Mouse (Mus musculus) left cerebral cortex, postnatal 4 days (tissue): ENCODE measurements at regions not wholly inside any gene's neighbourhood (a gene's known extent, or its start where the extent isn't known, plus 50 kb on each side); places are given as distances from the start of the nearest gene placed in this dataset.

Experiments used
- DNase-seq: peaks from one replicate; pipeline ENCODE4 v3.0.0-alpha.2; 2022
- intact Hi-C: fragments of 180-260 bp; cut with DNase I; formaldehyde crosslinking; loops from one replicate; pipeline ENCODE4 v1.15.1; 2025

DNA sequence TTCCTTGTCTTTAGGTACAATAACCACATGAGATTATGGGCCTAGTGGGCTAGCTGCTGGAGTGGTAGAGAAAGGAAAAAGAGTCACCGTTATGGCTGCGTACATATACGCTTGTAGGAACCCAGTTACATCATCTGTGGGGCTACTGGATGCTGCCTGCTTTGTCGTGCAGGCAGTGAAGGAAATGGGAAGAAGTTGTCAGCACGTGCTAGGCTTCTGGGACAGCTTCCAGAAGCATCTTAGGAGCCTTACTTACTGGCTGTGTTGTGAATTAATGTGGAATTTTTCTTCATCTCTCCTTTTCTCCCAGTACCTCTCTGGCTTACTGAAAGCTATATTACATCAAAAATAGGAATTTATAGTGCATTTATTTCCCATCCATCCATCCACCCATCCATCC lies 427.2 kb upstream of the Sall1 start:
- intact Hi-C loops: no loop called here
- no peak for DNase-seq

DNA sequence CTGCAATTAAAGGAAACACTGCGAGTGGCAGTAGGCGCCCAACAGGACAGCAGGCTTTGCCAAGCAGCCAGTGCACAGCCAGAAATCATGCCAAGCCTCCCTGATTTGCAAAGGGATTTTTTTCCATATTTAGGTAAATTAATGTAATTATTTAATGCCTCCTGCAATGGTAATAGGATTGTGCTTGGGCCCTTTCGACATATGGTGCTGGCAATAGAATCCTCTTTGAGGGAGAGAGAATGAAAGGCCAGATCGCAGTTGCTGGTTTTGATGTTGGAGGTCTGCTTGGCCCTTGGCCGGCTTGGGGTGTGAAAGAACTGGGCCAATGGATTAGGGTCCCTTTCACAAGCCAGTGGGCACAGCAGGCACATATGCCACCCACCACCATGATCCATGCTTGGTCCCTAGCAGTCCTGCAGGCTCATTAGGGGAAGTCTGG lies 424.8 kb upstream of the Sall1 start:
- peak; percentile 90 for DNase-seq
- intact Hi-C loops: no loop called here

DNA sequence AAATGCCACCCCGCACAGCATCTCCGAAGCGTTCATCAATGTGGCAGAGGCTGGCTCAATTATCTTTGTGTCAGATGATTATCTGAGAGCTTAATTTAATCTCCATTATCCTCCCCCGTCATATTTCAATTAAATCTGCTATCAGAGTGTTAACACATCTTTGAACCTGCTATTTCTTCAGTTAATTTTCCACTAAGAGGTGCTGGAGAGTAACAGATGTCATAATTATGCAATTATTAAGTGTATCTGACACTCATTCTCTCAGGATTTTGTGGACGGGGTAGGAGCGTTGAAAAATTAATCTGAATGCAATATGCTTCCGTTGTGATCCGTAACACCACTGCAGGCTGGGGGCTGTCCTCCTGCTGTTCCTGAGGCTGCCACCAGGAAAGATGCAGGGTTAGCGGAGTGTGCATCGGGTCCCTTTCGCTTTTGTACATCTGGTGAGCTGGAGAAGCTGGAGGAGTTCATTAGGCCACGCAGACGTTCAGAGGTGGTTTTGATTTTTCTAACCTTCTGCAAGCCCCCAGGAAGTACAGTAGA lies 421.3 kb upstream of the Sall1 start:
- peak; percentile 24 for DNase-seq
- intact Hi-C loops: no loop called here

DNA sequence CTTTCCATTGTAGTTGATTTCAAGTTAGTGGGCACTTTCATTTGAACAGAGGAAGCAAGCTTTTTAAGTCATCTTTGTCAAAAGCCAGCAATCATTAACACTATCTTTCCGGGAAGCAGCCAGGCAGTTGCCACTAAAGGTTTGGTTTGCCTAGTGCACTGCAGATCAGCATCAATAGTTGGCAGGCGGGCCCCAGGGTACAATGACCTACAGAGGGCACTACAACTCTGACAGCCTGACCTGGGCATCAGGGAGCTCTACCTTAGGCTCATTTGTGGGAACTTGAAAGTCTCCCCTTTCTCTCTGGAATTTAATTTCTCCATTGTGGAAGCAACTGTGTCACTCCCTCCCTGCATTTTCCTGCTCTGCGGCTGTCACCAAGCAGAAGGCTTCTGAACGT lies 412.6 kb upstream of the Sall1 start:
- DNase-seq: no peak
- intact Hi-C loops: no loop called here

DNA sequence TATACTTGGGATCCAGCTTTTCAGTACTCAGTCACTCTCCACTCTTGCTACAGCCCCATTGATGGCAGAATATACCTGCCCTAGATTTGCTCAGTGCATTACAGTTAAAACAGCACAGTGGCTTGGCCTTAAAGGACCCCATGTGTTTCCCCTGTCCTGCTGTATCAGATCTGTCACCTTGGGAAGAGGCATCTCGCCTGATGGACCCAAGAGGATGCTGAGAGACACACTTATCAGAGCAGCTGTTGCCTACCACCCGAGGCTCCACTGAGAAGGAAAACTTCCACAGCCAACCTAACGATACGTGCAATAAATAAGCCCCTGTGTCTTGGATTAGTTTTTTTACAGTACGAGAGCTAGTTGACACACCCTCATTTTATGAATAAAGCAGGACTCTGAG lies 411.8 kb upstream of the Sall1 start:
- intact Hi-C loops: no loop called here
- DNase-seq: no peak

DNA sequence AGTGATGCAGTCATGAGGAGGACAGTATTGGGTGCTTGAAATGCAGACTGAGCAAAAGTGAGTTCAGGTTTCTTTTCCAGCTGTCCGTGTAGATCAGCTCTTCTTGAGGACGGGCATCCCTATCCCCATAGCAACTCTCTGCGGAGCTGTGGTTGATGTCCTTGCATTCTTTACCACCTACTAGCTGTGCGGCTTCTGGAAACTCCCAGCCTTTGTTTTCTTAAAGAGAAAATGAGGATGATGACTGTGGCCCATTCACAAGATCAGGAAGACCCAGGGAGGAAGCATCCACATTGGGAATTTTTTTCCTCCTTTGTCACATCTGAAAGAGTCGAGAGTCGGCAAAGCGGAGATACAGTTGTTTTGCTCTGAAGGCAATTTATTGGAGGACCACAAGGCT lies 410.2 kb upstream of the Sall1 start:
- intact Hi-C loops: no loop called here
- DNase-seq: no peak

DNA sequence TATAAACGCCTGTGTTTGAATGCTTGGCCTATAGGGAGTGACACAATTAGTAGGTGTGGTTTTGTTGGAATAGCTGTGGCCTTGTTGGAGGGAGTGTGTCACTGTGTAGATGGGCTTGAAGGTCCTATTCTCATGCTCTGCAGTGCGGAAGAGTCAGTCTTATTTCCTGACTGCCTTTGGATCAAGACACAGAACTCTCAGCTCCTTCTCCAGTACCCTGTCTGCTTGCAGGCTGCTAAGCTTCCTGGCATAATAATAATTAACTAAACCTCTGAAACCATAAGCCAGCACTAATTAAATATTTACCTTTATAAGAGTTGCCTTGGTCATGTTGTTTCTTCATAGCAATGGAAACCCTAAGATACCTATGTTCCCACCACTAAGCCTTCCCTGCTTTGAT lies 409.8 kb upstream of the Sall1 start:
- DNase-seq: no peak
- intact Hi-C loops: no loop called here

DNA sequence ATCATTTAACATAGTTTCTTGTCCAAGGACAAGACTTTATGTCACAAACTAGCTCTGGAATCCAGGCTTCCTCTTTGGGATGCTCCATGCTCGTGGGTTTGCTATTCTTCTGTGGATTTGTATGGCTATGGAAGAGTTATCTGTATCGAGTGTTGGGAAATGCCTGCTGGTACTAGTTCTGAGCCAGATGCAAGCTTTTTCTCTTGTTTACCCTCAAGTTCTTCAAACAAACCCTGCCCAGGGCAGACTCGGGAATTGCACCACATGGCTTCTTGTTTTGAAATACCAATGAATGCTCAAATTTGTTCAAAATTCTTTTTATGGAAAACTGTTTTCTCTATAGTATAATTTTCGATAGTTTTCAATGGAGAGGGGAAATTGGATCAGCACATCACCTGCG lies 400.5 kb upstream of the Sall1 start:
- DNase-seq: no peak
- intact Hi-C loops: no loop called here

DNA sequence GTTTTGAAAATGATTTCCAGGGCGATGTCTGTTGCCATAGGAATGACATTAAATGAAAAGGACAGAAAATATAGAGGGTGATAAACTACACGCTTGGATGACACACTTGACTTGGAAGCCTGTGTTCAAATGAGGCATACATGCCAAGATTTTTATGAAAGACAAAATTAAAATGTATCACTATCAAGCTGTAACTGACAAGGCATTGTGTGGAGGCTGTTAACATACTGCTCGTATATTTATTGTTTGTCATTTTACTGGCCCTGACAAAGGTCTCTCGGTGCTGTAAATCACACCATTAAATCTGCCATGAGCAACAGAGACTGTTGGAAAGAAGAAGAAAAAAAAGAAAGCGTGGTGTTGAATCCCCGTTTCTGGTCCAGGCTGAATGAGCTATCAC lies 395.3 kb upstream of the Sall1 start:
- no peak for DNase-seq
- intact Hi-C loops: no loop called here

DNA sequence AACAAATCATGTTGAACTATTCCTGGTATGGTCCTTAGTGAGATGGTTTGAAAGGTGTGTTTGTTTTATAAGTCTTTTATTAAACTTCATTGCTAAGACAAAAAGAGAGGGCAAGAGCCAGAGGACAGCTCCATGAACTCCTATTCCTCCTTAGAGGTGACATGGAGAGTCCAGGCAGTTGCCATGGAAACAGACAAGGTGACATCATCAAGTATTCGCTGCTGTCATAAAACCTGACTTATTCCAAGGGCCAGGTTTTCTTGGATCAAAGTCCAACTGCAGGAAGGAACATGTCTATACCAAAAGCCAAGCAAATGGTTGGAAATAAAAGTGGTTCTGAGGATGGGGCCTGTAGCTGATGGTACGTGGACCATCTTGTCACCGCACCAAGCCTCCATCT lies 383.0 kb upstream of the Sall1 start:
- DNase-seq: no peak
- intact Hi-C loops: no loop called here

DNA sequence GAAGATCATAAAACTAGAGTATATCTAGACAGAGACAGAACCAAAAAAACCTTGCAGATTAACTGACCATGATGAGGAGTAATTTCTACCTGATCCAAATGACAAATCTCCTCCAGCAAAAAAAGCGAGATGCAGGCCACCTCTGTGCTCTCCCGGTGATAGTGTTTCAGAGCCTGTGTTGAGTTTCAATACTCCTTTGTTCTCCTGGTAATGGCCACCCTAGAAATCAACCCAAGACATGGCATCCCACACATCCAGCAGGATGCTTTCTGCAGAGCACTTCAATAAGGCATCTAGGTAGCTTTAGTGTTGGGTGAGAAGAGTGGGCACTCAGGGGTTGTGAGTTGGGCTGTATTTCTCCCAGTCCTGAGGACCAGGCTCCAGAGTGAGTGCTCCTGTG lies 371.3 kb upstream of the Sall1 start:
- DNase-seq: no peak
- intact Hi-C loops: no loop called here

DNA sequence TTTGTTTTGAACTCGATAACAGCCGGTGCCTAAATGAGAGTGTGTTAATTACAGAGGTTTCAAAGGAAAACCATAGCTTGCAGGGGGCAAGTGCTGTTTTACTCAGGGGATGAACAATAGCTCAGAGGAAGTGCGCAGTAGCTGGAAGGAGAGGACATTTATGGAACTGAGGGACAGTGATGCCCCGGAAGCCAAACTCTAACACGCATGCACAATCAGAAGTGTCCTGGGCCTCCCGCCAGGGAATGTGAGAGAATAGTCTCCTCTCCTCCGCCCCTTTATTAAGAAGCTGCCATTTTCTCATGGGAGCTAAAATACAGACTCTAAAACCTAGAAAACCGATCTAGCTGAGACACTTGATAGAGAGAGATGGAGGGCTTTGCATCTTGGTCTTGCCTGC lies 368.5 kb upstream of the Sall1 start:
- intact Hi-C loops: no loop called here
- DNase-seq: peak; percentile 5

DNA sequence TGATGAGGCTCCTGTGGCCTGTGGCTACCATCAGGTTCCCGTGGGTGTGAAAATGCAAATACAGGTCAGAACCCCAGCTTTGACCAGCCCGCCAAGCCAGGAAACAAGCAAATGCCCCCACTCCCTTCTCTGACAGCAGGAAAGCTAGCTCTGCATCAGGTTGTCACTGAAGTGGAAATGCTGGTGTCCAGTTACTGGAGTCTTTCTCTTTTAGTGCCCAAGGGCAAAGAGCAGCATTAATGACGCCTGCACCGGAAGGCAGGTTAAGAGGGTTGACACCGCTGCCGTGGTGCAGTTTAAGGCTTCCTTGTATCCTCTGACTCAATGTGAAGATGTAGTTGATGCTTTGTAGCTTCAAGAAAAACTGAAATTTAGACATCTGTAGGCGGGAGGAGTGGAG lies 368.1 kb upstream of the Sall1 start:
- intact Hi-C loops: no loop called here
- DNase-seq: no peak

DNA sequence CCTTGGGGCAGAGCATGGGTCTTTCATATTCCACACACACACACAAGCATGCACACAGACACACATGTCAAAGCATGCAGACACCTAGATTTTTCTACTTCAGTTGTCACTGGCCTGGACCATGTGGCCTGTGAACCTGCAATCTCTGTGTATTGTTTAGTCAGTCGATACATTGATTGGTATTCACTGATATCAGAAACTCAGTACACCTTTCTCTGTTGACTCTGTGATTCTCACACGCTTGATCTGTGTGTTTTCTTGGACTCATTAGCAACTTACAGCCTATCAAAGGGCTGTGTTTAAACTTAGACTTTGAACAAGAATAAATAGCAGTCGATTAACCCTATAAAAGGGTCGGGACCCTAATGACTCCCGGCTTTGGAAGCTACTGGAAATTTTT lies 362.7 kb upstream of the Sall1 start:
- intact Hi-C loops: no loop called here

DNA sequence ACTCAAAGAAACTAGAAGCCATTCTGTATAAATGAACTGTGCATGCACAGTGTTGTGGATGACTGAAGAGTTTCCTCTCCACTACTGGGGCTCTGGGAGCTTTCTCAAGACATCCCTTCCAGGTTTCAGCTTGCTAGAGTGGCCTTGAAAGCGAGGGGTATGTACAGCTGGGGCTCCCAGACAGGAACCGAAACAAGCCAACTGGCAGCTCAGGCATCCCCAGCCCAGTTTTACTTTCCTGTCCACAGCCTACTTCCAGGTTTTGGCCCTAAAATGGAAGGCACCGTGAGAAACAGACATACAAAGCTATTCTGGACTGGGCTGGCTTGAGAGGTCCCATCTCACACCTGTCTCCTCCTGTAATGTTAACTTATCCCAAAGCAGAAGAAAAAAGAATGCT lies 360.3 kb upstream of the Sall1 start:
- DNase-seq: no peak
- intact Hi-C loops: no loop called here

More for the DNA sequence above, 362.7 kb upstream of the Sall1 start:
- DNase-seq: no peak

DNA sequence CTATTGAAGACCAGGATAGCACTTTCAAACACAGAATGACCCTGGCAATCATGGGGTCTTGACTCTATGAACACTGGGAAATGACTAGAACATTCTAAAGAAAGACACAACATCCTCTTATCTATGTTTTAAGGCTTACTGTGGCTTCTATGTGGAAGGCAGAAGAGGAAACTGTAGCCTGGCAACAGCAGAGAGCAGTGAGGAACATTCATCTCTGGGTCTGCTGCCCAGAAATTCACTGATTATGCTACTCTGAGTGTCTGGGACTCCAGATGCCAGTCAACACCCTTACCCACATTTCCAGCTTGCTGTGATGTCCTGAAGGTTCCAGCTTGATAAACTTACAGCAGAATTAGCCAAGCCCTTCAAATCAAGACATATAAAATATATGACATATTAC lies 352.7 kb upstream of the Sall1 start:
- DNase-seq: no peak
- intact Hi-C loops: no loop called here

DNA sequence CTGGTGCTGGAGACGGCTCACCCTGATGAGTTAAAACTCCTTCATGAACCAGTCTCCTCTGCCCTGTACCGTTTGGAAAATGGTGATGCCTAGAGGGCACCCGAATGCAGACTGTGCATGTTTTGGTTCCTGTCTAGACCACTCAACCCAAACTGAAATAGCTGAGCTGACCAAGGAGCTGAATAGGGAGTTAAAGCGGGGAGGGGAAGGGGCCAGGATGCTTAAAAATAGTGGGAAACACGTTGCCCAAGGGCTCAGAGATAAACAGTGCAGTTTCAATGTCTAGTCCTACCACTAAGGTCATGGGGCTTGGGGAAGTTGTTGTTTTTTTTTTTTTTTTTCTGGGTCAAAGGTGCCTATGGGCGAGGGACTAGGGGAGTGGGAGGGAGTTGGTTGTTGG lies 348.8 kb upstream of the Sall1 start:
- intact Hi-C loops: no loop called here

DNA sequence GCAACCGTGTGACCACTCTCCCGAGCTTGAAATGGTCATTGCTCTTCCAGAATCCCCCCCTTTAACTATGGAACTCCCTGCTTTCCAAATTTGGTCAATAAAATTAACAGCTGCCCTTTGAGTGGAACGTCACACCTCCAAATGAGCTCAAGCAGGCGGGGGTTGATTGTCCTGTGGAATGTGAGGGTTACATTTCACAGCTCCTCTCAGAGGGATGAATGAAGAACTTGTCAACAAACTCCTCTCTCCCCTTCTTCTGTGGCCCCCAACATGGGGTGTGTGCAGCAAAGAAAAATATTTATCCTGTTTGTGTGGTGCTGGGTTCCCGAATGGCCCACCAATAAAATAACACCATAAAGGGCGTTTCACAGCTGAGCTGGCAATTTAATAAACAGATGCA lies 344.8 kb upstream of the Sall1 start:
- intact Hi-C loops: no loop called here
- DNase-seq: no peak

More for the DNA sequence above, 348.8 kb upstream of the Sall1 start:
- DNase-seq: no peak

DNA sequence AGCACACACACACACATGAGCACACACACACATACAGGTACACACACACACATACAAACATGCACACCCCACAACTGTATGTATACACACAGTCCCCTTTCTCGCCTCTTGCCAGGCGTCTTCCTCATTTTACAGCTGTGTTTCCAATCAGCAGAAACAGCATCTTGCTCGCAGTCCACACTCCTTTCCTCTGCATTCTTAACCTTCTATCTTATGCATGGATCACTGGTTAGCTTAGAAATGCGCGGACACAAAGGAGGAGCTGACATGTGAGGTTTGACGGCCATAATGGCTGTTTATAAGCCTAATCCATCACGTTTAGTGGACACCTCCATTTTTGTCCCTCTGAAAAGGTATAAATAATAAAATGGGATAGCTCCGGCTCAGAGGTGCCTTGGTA lies 343.3 kb upstream of the Sall1 start:
- no peak for DNase-seq
- intact Hi-C loops: no loop called here

DNA sequence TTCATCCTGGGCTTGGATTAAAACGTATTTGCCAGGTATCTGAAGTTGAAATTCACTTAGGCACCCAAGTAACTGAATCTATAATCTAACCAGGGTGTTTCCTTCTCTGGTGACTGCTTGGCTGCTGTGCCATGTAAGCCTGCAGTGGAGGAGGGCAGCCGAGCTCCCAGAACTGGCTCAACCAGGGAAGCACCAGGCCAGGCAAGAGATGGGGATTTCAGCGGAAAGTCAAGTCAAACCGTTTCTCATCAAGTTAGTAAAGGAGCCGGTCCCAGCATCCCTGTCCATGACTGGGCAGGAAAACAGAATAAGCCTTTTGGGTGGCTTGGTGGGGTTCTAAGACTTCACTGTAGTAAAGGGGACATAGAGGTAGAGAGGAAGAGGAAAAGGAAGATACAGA lies 341.1 kb upstream of the Sall1 start:
- DNase-seq: no peak
- intact Hi-C loops: no loop called here

DNA sequence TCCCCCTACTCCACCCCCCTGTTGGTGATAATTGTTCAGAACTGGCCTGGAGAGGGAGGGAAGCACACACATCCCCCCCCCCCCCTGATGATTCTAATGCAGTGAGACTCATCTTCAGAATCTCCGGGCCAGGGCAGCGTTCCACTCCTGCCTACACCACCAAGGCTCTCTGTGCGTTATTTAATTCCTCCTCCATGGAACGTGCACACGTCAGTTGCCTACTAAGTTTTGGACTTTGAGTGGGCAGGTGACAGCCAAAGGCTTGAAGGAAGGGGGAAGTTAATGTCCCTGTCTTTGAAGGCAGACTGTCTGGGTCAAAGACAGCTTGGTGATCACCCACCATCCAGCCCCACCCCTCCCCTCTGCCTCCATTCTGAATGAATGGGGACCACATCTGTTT lies 339.8 kb upstream of the Sall1 start:
- no peak for DNase-seq
- intact Hi-C loops: no loop called here

DNA sequence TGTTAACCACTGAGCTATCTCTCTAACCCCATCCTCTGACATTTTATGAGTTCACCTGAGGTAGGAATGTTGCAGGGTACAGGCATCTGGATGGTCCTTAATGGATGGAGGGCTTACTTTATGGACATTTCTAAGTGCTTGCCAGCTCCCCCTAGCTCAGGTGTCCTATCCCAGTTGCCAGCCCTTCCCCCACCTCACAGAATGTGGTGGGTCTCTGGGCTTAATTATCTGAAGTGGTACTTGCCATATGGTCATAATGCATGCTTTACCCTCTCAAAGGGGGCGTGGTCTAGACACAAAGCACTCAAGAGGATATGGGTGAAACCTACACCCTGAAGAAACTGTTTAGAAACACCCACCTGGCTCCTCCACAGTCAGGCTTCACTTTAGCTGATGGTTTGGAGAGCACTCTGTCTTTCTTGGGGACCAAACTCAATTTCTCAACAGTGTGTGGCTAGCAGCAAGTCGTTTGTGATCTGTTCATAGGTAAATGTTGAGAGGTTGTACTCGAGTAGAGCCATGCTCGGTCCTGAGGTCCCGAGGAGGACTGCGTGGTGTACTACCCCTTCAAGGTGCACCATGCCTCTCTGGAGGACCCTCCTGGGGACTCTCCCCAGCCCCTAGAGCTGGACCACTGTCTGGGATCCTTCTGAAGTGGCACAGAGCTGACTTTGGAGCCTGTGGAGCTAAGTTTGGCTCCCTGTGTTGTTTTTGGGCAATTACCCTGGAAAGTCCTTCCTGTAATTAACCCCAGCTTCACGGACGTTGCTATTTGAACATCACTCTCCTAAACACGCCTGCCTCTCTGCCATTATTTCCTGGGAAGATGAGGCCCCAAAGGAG lies 338.8 kb upstream of the Sall1 start:
- DNase-seq: no peak
- intact Hi-C loops: no loop called here

DNA sequence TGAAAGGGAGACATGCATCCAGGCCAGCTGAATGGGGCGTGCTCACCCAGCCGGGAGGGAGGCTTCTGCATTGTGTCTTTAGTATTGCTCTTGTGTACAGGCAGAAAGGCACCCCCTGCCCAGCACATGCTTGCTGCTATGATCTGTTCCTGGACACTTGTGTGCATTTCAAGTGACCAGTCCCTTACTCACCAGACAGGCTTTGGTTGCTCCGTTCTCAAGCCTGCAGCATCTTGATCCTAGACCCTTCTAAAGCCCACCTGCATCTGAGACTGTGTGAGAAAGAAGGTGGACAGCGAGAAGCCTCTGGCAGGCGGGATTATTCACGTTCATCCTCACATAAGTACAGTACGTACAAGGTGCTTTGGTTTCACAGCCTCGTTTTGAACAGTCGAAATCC lies 336.5 kb upstream of the Sall1 start:
- DNase-seq: no peak
- intact Hi-C loops: no loop called here
